17 mouse cellular contexts compared by ENCODE assay signal in genomic region chr9:117814661-117815060, GRCm38 (mm10).
A peak's percentile ranks its signal among the peaks of the same experiment; 100 is the strongest.
DNase-seq lines count a peak whose midpoint lies in the region; ATAC-seq lines count a peak whose summit lies in the region.
"Had no signal": no experiment of that assay in that cellular context is flagged by ENCODE, and none has a peak within 500 bp of the region (broad histone marks: within the 10 kb centered on the region; RNA-seq: fewer than 3 reads in every experiment).

No protein-coding gene starts in this region.

- H3K27ac ChIP-seq in midbrain, embryonic 10.5 days (replicated peaks): peak overlapping the region; percentile 66
- no peak overlapping the region for H3K27ac ChIP-seq in midbrain, embryonic 15.5 days
- peak overlapping the region; percentile 24; the same call in 1 of the 2 replicates for H3K27ac ChIP-seq in embryonic facial prominence, embryonic 10.5 days (replicated peaks)
- no peak overlapping the region for H3K27ac ChIP-seq in hindbrain, embryonic 12.5 days
- H3K27ac ChIP-seq: neural tube, embryonic 13.5 days had no signal

- no peak overlapping the region for H3K4me3 ChIP-seq in midbrain, embryonic 10.5 days
- H3K4me3 ChIP-seq in midbrain, embryonic 15.5 days: no peak overlapping the region
- H3K4me3 ChIP-seq in embryonic facial prominence, embryonic 10.5 days: no peak overlapping the region
- no peak overlapping the region for H3K4me3 ChIP-seq in hindbrain, embryonic 12.5 days
- H3K4me3 ChIP-seq: neural tube, embryonic 13.5 days had no signal

- no peaks in the 10 kb centered on the region for H3K9me3 ChIP-seq in midbrain, embryonic 10.5 days (replicated peaks)
- H3K9me3 ChIP-seq in midbrain, embryonic 15.5 days: no peaks in the 10 kb centered on the region
- no peaks in the 10 kb centered on the region for H3K9me3 ChIP-seq in embryonic facial prominence, embryonic 10.5 days
- H3K9me3 ChIP-seq in hindbrain, embryonic 12.5 days (replicated peaks): no peaks in the 10 kb centered on the region
- H3K9me3 ChIP-seq: neural tube, embryonic 13.5 days had no signal

- H3K9ac ChIP-seq in midbrain, embryonic 15.5 days: no peak overlapping the region
- H3K9ac ChIP-seq in hindbrain, embryonic 12.5 days: no peak overlapping the region
- H3K9ac ChIP-seq: neural tube, embryonic 13.5 days had no signal

- H3K36me3 ChIP-seq in midbrain, embryonic 10.5 days: no peaks in the 10 kb centered on the region
- no peaks in the 10 kb centered on the region for H3K36me3 ChIP-seq in midbrain, embryonic 15.5 days (replicated peaks)
- no peaks in the 10 kb centered on the region for H3K36me3 ChIP-seq in embryonic facial prominence, embryonic 10.5 days (replicated peaks)
- H3K36me3 ChIP-seq in hindbrain, embryonic 12.5 days: no peaks in the 10 kb centered on the region
- H3K36me3 ChIP-seq: G1E; neural tube, embryonic 13.5 days had no signal

- ATAC-seq in midbrain, embryonic 15.5 days (replicated peaks): no peak
- ATAC-seq in hindbrain, embryonic 12.5 days (ENCODE audit: low FRiP score): peak; percentile 43; the same call in 1 of the 2 replicates

- WGBS in midbrain, embryonic 10.5 days: 33% methylated on average over 4 of the region's 4 CpGs
- 19% methylated on average over 4 of the region's 4 CpGs for WGBS in midbrain, embryonic 15.5 days
- 49% methylated on average over 4 of the region's 4 CpGs for WGBS in embryonic facial prominence, embryonic 10.5 days
- WGBS in hindbrain, embryonic 12.5 days: 33% methylated on average over 4 of the region's 4 CpGs

- no peak overlapping the region for H3K4me2 ChIP-seq in midbrain, embryonic 15.5 days
- H3K4me2 ChIP-seq in hindbrain, embryonic 12.5 days (replicated peaks): no peak overlapping the region
- H3K4me2 ChIP-seq: heart, embryonic 11.5 days; liver, embryonic 11.5 days; neural tube, embryonic 13.5 days had no signal

- peaks cover 15% of the 10 kb centered on the region for H3K4me1 ChIP-seq in midbrain, embryonic 10.5 days
- H3K4me1 ChIP-seq in midbrain, embryonic 15.5 days: 0 out of 2 replicates have a peak, but pooled peaks cover 4% of the 10 kb centered on the region
- peaks cover 16% of the 10 kb centered on the region for H3K4me1 ChIP-seq in embryonic facial prominence, embryonic 10.5 days
- peaks cover 8% of the 10 kb centered on the region for H3K4me1 ChIP-seq in hindbrain, embryonic 12.5 days

- DNase-seq in midbrain, embryonic 10.5 days (ENCODE audit: low spot score): peak; percentile 27
- no peak for DNase-seq in embryonic facial prominence, embryonic 10.5 days (ENCODE audit: low spot score)
- DNase-seq in retina, embryonic 14.5 days (ENCODE audit: low spot score): peak; percentile 36
- DNase-seq in layer of hippocampus, adult 9-11 months: no peak
- DNase-seq in adrenal gland, postnatal 14 days: no peak
- DNase-seq: adrenal gland, adult 2 months; cerebellum, postnatal 10 days; gastrocnemius, postnatal 14 days; kidney, adult 11 months; kidney, postnatal 36 days; thymus, postnatal 25 days had no signal

- no peaks in the 10 kb centered on the region for H3K27me3 ChIP-seq in midbrain, embryonic 10.5 days (ENCODE audit: low read depth, poor library complexity, severe bottlenecking)
- no peaks in the 10 kb centered on the region for H3K27me3 ChIP-seq in midbrain, embryonic 15.5 days (replicated peaks)
- no peaks in the 10 kb centered on the region for H3K27me3 ChIP-seq in embryonic facial prominence, embryonic 10.5 days (replicated peaks; ENCODE audit: low read depth, poor library complexity, severe bottlenecking)
- no peaks in the 10 kb centered on the region for H3K27me3 ChIP-seq in hindbrain, embryonic 12.5 days
- H3K27me3 ChIP-seq: neural tube, embryonic 13.5 days had no signal

Comparison
In these comparisons a context has a peak if more than half of its experiments do, and no peak if none do; other contexts are left out.
1. H3K27ac ChIP-seq: peak in midbrain, embryonic 10.5 days (single experiment) and embryonic facial prominence, embryonic 10.5 days (single experiment); none in midbrain, embryonic 15.5 days (single experiment) and hindbrain, embryonic 12.5 days (single experiment).
2. DNase-seq: peak in midbrain, embryonic 10.5 days (single experiment) and retina, embryonic 14.5 days (single experiment); none in embryonic facial prominence, embryonic 10.5 days (single experiment), layer of hippocampus, adult 9-11 months (single experiment) and adrenal gland, postnatal 14 days (single experiment).